Mouse (Mus musculus): Measurements from ENCODE around the gene Col5a2.

DNA sequence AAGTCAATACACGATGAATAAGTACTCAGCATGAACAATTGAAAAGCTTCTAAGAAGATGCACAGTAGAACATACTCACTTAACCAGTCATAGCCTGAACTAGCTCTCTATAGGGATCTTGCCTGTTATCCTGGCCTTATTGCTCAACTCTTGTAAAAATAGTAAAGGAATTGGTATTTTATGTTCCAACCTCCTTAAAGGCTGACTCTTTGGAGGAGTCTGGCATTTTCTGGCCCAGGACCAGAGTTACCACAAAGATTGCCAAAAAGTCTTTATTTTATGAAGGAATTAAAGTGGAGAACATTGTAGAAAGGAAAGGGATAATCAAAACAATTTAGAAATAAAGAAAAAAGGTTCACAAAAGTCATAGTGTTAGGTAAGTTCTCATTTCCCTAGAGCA lies 21.2 kb downstream of the Col5a2 start:
- TF ChIP-seq POLR2A (IDR thresholded peaks at IDR 0.05; ENCODE audit: insufficient read depth, low read length) (no peak), EP300 (IDR thresholded peaks at IDR 0.05; ENCODE audit: insufficient read depth, low read depth, low read length) (no peak)
